9 mouse cellular contexts compared by ENCODE assay signal in genomic region chr3:123103151-123103860, GRCm38 (mm10).
DNase-seq lines count a peak whose midpoint lies in the region; ATAC-seq and TF ChIP-seq lines count a peak whose summit lies in the region.
"Had no signal": no experiment of that assay in that cellular context is flagged by ENCODE, and none has a peak within 500 bp of the region (broad histone marks: within the 10 kb centered on the region; RNA-seq: fewer than 3 reads in every experiment).

No protein-coding gene starts in this region.

- H3K4me2 ChIP-seq in forebrain, embryonic 11.5 days (ENCODE audit: low read depth, low read length, severe bottlenecking): no peak overlapping the region

- H3K4me3 ChIP-seq in G1E (ENCODE audit: low read depth, low read length): no peak overlapping the region
- H3K4me3 ChIP-seq in forebrain, embryonic 11.5 days (ENCODE audit: low read depth, low read length): no peak overlapping the region
- H3K4me3 ChIP-seq in lung, adult 2 months (replicated peaks; ENCODE audit: extremely low read depth, low read depth, low read length): no peak overlapping the region

- peak; percentile 77 for TF ChIP-seq CTCF in G1E (IDR thresholded peaks at IDR 0.05; ENCODE audit: low read depth, low read length)
- TF ChIP-seq CTCF in lung, adult 2 months (IDR thresholded peaks at IDR 0.05; ENCODE audit: insufficient read depth, low read length): peak; percentile 92

- TF ChIP-seq POLR2A in lung, adult 2 months (IDR thresholded peaks at IDR 0.05; ENCODE audit: borderline replicate concordance, extremely low read depth, low read depth, low read length): no peak

- H3K9me3 ChIP-seq in G1E (replicated peaks): no peaks in the 10 kb centered on the region
- no peaks in the 10 kb centered on the region for H3K9me3 ChIP-seq in forebrain, embryonic 11.5 days (ENCODE audit: control insufficient read depth, low read length)

- no peak overlapping the region for H3K27ac ChIP-seq in forebrain, embryonic 11.5 days (ENCODE audit: low read depth, low read length)
- H3K27ac ChIP-seq: macrophage had no signal

- H3K27me3 ChIP-seq in G1E (ENCODE audit: insufficient read depth, low read length): peaks cover 3% of the 10 kb centered on the region; the same call in 1 of the 2 replicates
- H3K27me3 ChIP-seq in forebrain, embryonic 11.5 days (ENCODE audit: control insufficient read depth, insufficient read depth, low read length): no peaks in the 10 kb centered on the region

- H3K9ac ChIP-seq in forebrain, embryonic 11.5 days (ENCODE audit: low read length): no peak overlapping the region

- intact Hi-C loops in heart, postnatal 36 days (cut with DNase I): loop anchor here (1.0 to 2.0 kb wide), 2 partner anchors 55 to 164 kb away; no protein-coding TSS in a partner anchor

- no peaks in the 10 kb centered on the region for H3K4me1 ChIP-seq in G1E (ENCODE audit: insufficient read depth, low read depth, low read length)
- 0 out of 2 replicates have a peak, but pooled peaks cover 1% of the 10 kb centered on the region for H3K4me1 ChIP-seq in forebrain, embryonic 11.5 days (replicated peaks; ENCODE audit: control insufficient read depth, insufficient read depth, low read length)
- peaks cover 3% of the 10 kb centered on the region; the same call in 1 of the 2 replicates for H3K4me1 ChIP-seq in lung, adult 2 months (ENCODE audit: control insufficient read depth, insufficient read depth, low read length)

- no peaks in the 10 kb centered on the region for H3K36me3 ChIP-seq in G1E (replicated peaks)
- H3K36me3 ChIP-seq in forebrain, embryonic 11.5 days (ENCODE audit: control insufficient read depth, insufficient read depth, low read length): no peaks in the 10 kb centered on the region

- DNase-seq in G1E (ENCODE audit: low spot score): peak; percentile 17
- DNase-seq in c-Kit-negative CD71-positive TER-119-positive erythroid progenitor cells, embryonic 14.5 days (ENCODE audit: low read depth, low spot score): peak; percentile 24
- peak; percentile 82 for DNase-seq in forebrain, embryonic 11.5 days (ENCODE audit: low spot score)
- peak; percentile 73 to 80 for DNase-seq in heart, postnatal 36 days
- peak; percentile 70 for DNase-seq in large intestine, adult 2 months (ENCODE audit: low read depth, low spot score)
- peak; percentile 64 for DNase-seq in lung, adult 2 months
- DNase-seq in urinary bladder, postnatal 36 days (ENCODE audit: low spot score in 2 of 2): peak; percentile 55 to 66

- ATAC-seq in G1E (ENCODE audit: extremely low read depth, insufficient number of reproducible peaks, low FRiP score, poor library complexity, severe bottlenecking): peak; percentile 84
- peak; percentile 89 for ATAC-seq in forebrain, embryonic 11.5 days (replicated peaks; ENCODE audit: low FRiP score)
- peak; percentile 72; the same call in 1 of the 2 replicates for ATAC-seq in neutrophil, adult 5-6 weeks (ENCODE audit: extremely low read depth, insufficient number of reproducible peaks, low FRiP score, poor library complexity, severe bottlenecking)

- 28% methylated on average over 12 of the region's 13 CpGs for WGBS in forebrain, embryonic 11.5 days
- WGBS in large intestine, adult 2 months: 20% methylated on average over 13 of the region's 13 CpGs
- WGBS in lung, adult 2 months: 24% methylated on average over 13 of the region's 13 CpGs

Comparison
In these comparisons a context has a peak if more than half of its experiments do, and no peak if none do; other contexts are left out.
1. DNase-seq: peak in every context shown above with its lines; median percentile 82 in forebrain, embryonic 11.5 days; 76 in heart, postnatal 36 days; 70 in large intestine, adult 2 months; 64 in lung, adult 2 months; 60 in urinary bladder, postnatal 36 days; 24 in c-Kit-negative CD71-positive TER-119-positive erythroid progenitor cells, embryonic 14.5 days; 17 in G1E.